Mouse (Mus musculus): Measurements from ENCODE around the gene Zswim4. TPM values are rescaled to one million over a fixed set of nuclear protein-coding genes. Genes with fewer than 3 reads are reported as not detected.

Gene Zswim4
- polyA plus RNA-seq, 1 experiment from 2014 or later = 32.9 TPM

DNA sequence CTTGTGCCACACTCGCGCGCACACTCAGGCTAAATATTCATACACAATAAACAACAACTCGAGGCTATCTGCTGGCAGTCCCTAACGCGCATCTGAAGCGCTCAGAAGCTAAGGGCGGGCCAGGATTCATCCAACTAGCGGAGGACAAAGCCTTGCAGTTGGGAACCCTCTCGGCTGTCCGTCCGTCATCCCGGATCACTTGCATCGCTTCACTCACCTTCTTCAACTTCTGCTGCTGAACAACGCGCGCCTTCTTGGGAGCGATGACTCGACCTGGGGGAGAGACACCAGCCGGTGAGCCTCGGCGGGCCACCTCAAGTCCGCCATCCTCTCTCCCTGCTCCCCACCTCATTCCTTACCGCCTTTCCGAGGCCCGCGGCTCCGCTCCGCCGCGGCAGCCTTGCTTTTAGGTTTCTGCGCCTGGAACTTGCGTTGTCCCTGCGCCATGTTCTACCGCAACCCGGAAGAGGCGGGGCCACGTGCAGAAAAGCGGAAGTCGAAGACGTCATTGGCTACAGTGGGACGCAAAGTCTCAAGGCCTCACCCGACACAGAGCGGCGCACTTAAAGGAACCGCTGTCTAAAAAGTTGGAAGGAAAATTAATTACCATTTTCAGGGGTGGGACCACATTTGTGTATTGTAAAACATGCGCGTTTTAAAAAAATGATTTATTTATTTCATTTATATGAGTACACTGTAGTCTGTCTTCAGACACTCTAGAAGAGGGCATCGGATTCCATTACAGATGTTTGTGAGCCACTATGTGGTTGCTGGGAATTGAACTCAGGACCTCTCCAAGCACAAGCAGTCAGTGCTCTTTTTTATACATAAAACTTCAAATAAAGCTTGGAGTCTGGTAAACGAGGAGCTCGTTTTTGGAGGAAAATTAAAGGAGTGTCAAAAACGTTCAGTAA, 12.7 kb upstream of the Zswim4 start, which contains the start of gene D8Ertd738e:
D8Ertd738e (minus strand) TSS at position 463 of the 914 bp plus-strand sequence.
- Histone ChIP-seq H3K9me3 (no peaks in the 10 kb centered on the region), H3K9ac (peak within 1 kb of the TSS; percentile 88), H3K27me3 (no peaks in the 10 kb centered on the region), H3K27ac (replicated peaks) (peak within 1 kb of the TSS; percentile 75), H3K4me3 (peak within 1 kb of the TSS; percentile 93), H3K4me1 (replicated peaks) (peaks cover 8% of the 10 kb centered on the region), H3K4me2 (peak within 1 kb of the TSS; percentile 90), H3K36me3 (peaks cover 80% of the 10 kb centered on the region)
- ATAC-seq (ENCODE audit: low read depth) = peak; percentile 90
- WGBS = 4% methylated on average over 52 of the region's 52 CpGs

DNA sequence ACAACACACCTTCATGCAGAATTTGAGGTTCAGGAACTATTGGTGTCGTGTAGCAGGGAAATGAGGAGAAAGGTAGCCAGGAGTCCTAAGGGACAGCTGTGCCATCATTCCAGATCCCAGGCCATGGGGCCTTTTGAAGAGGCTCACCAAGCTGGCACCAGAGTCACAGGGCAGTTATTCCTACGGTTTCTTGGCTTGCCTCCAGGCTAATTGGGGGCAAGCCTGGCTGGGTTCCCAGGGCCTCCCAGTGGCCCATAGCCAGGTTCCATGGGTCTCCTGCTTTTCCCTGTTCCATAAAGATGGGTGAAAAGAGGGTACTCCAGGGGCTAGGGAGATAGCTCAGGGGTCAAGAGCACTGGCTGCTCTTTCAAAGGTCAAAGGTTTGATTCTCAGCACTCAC, 5.0 kb upstream of the Zswim4 start:
- no peaks in the 10 kb centered on the region for H3K27me3 ChIP-seq
- 43% methylated on average over 2 of the region's 2 CpGs for WGBS
- no peak overlapping the region for H3K9ac ChIP-seq
- no peak overlapping the region for H3K4me2 ChIP-seq
- H3K36me3 ChIP-seq = peaks cover 44% of the 10 kb centered on the region
- ATAC-seq (ENCODE audit: low read depth) = no peak
- H3K4me3 ChIP-seq = no peak overlapping the region
- peaks cover 20% of the 10 kb centered on the region for H3K4me1 ChIP-seq (replicated peaks)
- H3K9me3 ChIP-seq = no peaks in the 10 kb centered on the region
- H3K27ac ChIP-seq (replicated peaks) = no peak overlapping the region

DNA sequence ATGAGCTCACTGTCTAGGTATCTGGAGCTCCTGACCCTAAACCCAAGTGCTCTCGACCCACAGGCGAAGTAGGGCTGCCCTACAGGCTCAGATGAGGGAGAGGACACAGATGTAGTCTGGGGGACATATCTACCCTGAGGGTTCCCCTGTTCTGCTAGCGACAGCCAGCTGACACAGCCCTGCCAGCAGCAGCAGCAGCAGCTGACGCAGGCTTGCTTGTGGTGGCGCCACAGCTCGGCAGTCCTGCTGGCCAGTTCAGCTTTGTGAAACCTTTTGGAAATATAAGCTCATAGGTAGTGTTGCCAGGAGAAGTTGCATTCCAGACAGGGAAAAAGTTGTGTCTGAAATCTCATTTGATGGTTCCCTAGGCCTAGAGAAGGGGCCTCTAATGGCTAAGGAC, 4.3 kb upstream of the Zswim4 start:
- no peak for ATAC-seq (ENCODE audit: low read depth)
- Histone ChIP-seq H3K9me3 (no peaks in the 10 kb centered on the region), H3K27ac (replicated peaks) (no peak overlapping the region), H3K36me3 (peaks cover 38% of the 10 kb centered on the region), H3K4me1 (replicated peaks) (peaks cover 21% of the 10 kb centered on the region), H3K9ac (no peak overlapping the region), H3K4me3 (no peak overlapping the region), H3K4me2 (no peak overlapping the region), H3K27me3 (no peaks in the 10 kb centered on the region)
- WGBS = 61% methylated on average over 6 of the region's 6 CpGs

GRCm38 (mm10) chr8:84237542-84238229, 831 bp upstream of the Zswim4 start:
- Histone ChIP-seq H3K27me3 (no peaks in the 10 kb centered on the region), H3K4me3 (peak overlapping the region; percentile 52), H3K4me2 (peak overlapping the region; percentile 68), H3K9ac (peak overlapping the region; percentile 75), H3K27ac (replicated peaks) (peak overlapping the region; percentile 94), H3K36me3 (peaks cover 26% of the 10 kb centered on the region), H3K4me1 (replicated peaks) (peaks cover 55% of the 10 kb centered on the region), H3K9me3 (no peaks in the 10 kb centered on the region)
- ATAC-seq (ENCODE audit: low read depth) = peak; percentile 19
- WGBS = 18% methylated on average over 19 of the region's 19 CpGs

GRCm38 (mm10) chr8:84236410-84236997, 351 bp downstream of the Zswim4 start:
- H3K36me3 ChIP-seq = peaks cover 34% of the 10 kb centered on the region
- peak; percentile 38 for ATAC-seq (ENCODE audit: low read depth)
- WGBS = under 1% methylated on average over 29 of the region's 30 CpGs

DNA sequence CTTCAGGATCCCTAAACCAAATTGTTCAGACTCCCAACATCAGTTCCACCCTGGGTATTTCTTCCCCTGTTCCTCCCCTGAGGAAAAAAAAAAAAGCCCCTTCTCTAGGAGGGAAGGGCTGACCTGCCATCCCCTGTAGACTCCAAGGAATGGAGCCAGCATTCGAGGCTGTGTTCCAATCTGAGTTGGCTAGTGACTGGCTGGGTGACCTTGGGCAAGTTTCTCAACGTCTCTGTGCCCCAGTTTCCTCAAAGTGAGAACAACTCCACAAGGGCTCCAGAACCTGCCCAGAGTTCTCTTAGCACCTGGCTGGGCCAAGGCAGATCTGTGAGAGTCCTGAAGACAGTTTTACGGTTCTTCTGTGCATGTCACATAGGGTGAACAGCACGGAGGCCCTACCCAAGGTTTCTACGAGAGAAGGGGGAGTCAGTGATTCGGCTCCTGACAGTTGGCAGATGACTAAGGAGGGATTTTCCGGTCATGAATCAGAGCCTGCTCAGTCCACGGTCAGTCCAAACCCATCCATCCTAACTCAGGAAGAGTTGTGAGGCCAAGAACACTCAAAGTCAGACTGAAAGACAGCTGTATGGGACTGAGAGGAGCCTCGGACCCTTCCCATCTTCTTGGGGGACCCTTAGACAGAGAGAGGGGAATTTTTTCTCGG, 977 bp downstream of the Zswim4 start:
- no peaks in the 10 kb centered on the region for H3K27me3 ChIP-seq
- peaks cover 40% of the 10 kb centered on the region for H3K36me3 ChIP-seq
- 26% methylated on average over 10 of the region's 10 CpGs for WGBS
- no peak for ATAC-seq (ENCODE audit: low read depth)
- H3K4me1 ChIP-seq (replicated peaks) = peaks cover 43% of the 10 kb centered on the region
- H3K9ac ChIP-seq = peak overlapping the region; percentile 97
- H3K27ac ChIP-seq (replicated peaks) = peak overlapping the region; percentile 73
- H3K4me2 ChIP-seq = peak overlapping the region; percentile 96
- peak overlapping the region; percentile 95 for H3K4me3 ChIP-seq
- H3K9me3 ChIP-seq = no peaks in the 10 kb centered on the region

More at GRCm38 (mm10) chr8:84236410-84236997, 351 bp downstream of the Zswim4 start:
- Histone ChIP-seq H3K4me3 (peak overlapping the region; percentile 95), H3K4me1 (replicated peaks) (peaks cover 48% of the 10 kb centered on the region), H3K4me2 (peak overlapping the region; percentile 96), H3K27ac (replicated peaks) (peak overlapping the region; percentile 73), H3K9me3 (no peaks in the 10 kb centered on the region), H3K27me3 (no peaks in the 10 kb centered on the region), H3K9ac (peak overlapping the region; percentile 97)

- Histone ChIP-seq H3K9me3 (no peaks in the 10 kb centered on the region), H3K27me3 (no peaks in the 10 kb centered on the region), H3K4me1 (replicated peaks) (peaks cover 42% of the 10 kb centered on the region), H3K4me3 (no peak overlapping the region), H3K9ac (peak overlapping the region; percentile 26; the same call in 1 of the 2 replicates), H3K27ac (replicated peaks) (no peak overlapping the region), H3K36me3 (peaks cover 69% of the 10 kb centered on the region), H3K4me2 (no peak overlapping the region)
- ATAC-seq (ENCODE audit: low read depth) = no peak
- 92% methylated on average over 2 of the region's 2 CpGs for WGBS
Measured at GRCm38 (mm10) chr8:84233055-84233454, 3.8 kb downstream of the Zswim4 start.

DNA sequence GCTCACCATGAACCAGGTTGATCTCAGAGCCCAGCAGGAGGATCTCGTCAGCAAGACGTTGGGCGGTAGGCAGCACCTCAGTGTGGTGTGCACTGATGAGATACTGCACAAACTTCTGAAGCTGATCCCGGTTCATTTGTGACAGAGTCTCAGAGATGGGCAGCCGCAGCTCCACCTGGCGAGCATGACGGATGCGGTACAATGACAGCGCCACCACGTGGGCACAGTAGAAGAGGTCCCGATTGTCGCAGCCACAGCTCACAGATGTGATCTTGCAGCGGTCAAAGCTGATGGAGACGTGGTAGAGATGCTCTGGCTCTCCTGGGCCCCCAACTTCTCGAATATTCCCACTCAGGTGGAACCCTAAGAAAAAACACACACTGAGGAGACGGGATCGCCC, 6.1 kb downstream of the Zswim4 start:
- no peak overlapping the region for H3K4me2 ChIP-seq
- peaks cover 30% of the 10 kb centered on the region for H3K4me1 ChIP-seq (replicated peaks)
- no peak overlapping the region for H3K4me3 ChIP-seq
- H3K27me3 ChIP-seq = no peaks in the 10 kb centered on the region
- no peaks in the 10 kb centered on the region for H3K9me3 ChIP-seq
- WGBS = 81% methylated on average over 17 of the region's 17 CpGs
- no peak for ATAC-seq (ENCODE audit: low read depth)
- peaks cover 92% of the 10 kb centered on the region for H3K36me3 ChIP-seq
- H3K27ac ChIP-seq (replicated peaks) = no peak overlapping the region
- no peak overlapping the region for H3K9ac ChIP-seq

DNA sequence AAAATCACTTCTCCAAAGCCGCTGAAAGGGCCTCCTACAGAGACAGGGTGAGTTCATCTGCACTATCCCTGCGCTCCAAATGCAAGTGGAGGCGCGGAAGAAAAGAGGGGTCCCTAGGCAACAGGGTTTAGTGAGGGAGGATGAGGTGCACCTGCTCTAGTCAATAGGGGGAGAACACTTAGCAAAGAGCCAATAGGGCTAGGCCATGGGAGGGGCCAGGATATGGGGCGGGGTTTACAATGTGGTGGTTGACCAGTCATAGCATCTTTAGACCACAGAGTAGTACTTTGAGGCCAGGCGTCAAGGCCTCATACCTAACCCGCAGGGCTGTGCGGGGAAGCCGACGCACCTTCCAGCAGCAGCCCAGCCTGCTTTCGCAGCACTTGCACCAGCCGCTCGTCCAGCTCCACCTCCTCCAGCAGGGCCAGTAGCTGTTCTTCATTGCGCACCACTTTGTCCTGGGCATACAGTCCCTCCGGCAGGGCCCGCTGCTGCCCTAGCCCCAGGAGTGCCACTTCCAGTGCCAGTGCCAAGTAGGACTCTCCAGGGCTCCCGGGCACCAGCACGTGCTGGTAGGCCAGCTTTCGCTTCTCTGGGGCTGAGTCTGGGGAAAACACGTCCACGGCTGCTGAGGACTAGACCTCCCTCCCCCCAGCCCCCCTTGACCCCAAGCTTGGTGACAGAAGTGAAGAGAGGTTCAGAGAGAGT, 13.4 kb downstream of the Zswim4 start:
- WGBS = 81% methylated on average over 21 of the region's 21 CpGs
- no peaks in the 10 kb centered on the region for H3K9me3 ChIP-seq
- no peaks in the 10 kb centered on the region for H3K4me1 ChIP-seq (replicated peaks)
- no peak overlapping the region for H3K27ac ChIP-seq (replicated peaks)
- no peak overlapping the region for H3K4me2 ChIP-seq
- no peaks in the 10 kb centered on the region for H3K27me3 ChIP-seq
- H3K4me3 ChIP-seq = no peak overlapping the region
- H3K36me3 ChIP-seq = peaks cover 98% of the 10 kb centered on the region
- 0 out of 2 replicates have a peak, but pooled peaks have one; percentile 33 for ATAC-seq (ENCODE audit: low read depth)
- no peak overlapping the region for H3K9ac ChIP-seq

DNA sequence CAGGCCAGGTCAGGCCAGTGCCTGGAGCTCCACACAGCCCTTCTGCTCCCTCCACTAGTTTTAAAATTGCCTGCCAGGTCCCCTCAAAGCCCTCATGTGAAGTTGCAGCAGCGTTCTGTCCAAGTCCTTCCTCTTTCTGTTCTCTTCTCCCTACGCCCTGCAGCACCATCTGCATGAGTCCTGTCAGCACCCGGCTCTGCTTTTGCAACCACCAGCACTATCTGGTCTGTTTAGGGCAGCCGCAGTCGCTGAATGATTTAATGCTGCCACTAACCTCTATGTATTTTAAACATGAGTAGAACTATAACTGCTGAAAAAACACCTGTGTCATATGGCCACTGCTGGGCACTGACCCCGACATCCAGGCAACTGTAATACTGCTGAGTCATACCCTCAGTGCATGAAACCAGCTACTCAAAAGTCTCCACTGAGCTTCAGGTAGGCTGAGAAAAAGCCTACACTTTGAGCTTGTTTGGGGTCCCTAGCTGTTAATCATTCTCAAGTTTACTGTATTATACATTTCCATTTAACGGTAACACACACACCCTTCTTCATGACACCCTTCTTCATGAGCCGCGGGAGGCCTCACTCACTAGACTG, 14.2 kb downstream of the Zswim4 start:
- Histone ChIP-seq H3K4me2 (no peak overlapping the region), H3K4me3 (no peak overlapping the region), H3K27ac (replicated peaks) (no peak overlapping the region), H3K27me3 (no peaks in the 10 kb centered on the region), H3K4me1 (replicated peaks) (no peaks in the 10 kb centered on the region), H3K9ac (no peak overlapping the region), H3K36me3 (peaks cover 98% of the 10 kb centered on the region), H3K9me3 (no peaks in the 10 kb centered on the region)
- 97% methylated on average over 9 of the region's 9 CpGs for WGBS
- no peak for ATAC-seq (ENCODE audit: low read depth)

- 88% methylated on average over 7 of the region's 7 CpGs for WGBS
- H3K4me1 ChIP-seq (replicated peaks) = no peaks in the 10 kb centered on the region
- ATAC-seq (ENCODE audit: low read depth) = no peak
- H3K27me3 ChIP-seq = no peaks in the 10 kb centered on the region
- no peak overlapping the region for H3K27ac ChIP-seq (replicated peaks)
- H3K36me3 ChIP-seq = peaks cover 98% of the 10 kb centered on the region
- H3K4me2 ChIP-seq = no peak overlapping the region
- no peak overlapping the region for H3K9ac ChIP-seq
- no peak overlapping the region for H3K4me3 ChIP-seq
- H3K9me3 ChIP-seq = no peaks in the 10 kb centered on the region
Measured at GRCm38 (mm10) chr8:84220105-84220504, 16.8 kb downstream of the Zswim4 start.

Measured in neural tube, embryonic 13.5 days (tissue).